Mouse (Mus musculus) olfactory bulb, adult 2 months (tissue): Measurements from ENCODE around the gene Gins3.

ENCODE experiments used
- CTCF ChIP-seq: fragments of 200-500 bp; IDR thresholded peaks from 2 replicates; pipeline ENCODE4 v1.5.1; 2012; ENCODE audit warnings: low read depth, mild to moderate bottlenecking, low read length, moderate library complexity; ENCODE audit not compliant: insufficient read depth
- POLR2A ChIP-seq: fragments of 200-500 bp; IDR thresholded peaks from 2 replicates; pipeline ENCODE4 v1.6.1; 2012; ENCODE audit warnings: mild to moderate bottlenecking, low read depth, low read length, moderate library complexity; ENCODE audit not compliant: insufficient read depth

DNA sequence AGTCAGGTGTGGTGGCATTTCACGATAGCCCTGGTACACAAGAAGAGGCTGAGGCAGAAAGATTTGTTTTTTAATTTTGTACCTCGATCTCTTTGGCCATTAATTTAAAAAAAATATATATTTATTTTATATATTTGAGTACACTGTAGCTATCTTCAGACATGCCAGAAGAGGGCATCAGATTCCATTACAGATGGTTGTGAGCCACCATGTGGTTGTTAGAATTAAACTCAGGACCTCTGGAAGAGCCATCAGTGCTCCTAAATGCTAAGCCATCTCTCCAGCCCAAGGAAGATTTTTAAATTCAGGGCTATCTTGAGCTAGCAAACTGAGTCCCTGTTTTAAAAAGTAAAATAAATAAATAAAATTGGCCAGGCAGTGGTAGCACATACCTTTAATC, 31.1 kb upstream of the Gins3 start:
- TF ChIP-seq POLR2A (no peak), CTCF (no peak)
